8 mouse cellular contexts compared by ENCODE assay signal in the genomic region with DNA sequence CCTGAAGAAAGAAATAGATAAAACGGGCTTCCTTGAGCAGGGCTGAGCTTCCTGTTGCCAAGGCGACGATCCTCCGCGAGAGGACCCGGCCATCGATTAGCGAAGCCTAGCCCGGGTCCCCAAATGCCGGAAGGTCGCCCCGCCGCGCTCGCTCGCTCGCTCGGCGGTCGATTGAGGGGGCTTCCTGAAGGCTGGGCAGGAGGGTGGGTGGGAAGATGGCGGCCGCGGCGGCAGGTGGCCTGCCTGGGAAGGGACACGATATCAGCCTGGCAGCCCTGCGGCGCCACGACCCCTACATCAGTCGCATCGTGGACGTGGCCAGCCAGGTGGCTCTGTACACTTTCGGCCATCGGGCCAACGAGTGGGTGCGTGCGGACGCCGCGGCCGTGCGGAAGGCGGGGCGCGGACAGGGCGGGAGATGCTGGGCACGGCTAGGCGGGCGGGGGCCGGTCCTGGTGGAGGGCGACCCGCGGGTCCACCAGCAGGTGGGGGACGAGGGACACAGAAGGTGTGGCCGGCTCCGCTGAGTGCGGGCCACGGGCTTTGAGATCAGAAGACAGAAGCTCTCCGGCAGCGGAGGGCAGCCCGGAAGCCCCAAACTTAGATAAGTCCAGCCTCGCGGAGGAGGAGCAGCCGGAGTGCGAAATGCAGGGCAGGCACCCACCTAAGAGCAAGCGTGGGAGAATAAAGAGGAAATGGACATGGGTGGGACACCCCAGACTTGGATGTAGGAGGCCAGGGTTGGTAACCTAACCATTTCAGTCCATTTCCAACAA. TPM values are rescaled to one million over a fixed set of nuclear protein-coding genes. Genes with fewer than 3 reads are reported as not detected.
DNase-seq lines count a peak whose midpoint lies in the region; ATAC-seq and TF ChIP-seq lines count a peak whose summit lies in the region.

A gene (plus strand): TSS at position 176 of the 776 bp plus-strand sequence.

- H3K4me2 ChIP-seq in embryonic facial prominence, embryonic 15.5 days (replicated peaks) = peak within 1 kb of the TSS; percentile 61
- peak within 1 kb of the TSS; percentile 56 for H3K4me2 ChIP-seq in kidney, embryonic 14.5 days (replicated peaks; ENCODE audit: low read depth, low read length)
- H3K4me2 ChIP-seq in limb, embryonic 15.5 days = peak within 1 kb of the TSS; percentile 55

- H3K4me3 ChIP-seq in bone marrow, adult 2 months (replicated peaks; ENCODE audit: control insufficient read depth, low read depth, low read length) = peak within 1 kb of the TSS; percentile 96
- H3K4me3 ChIP-seq in embryonic facial prominence, embryonic 15.5 days (replicated peaks) = peak within 1 kb of the TSS; percentile 66
- peak within 1 kb of the TSS; percentile 91 for H3K4me3 ChIP-seq in kidney, embryonic 14.5 days (ENCODE audit: low read length)
- peak within 1 kb of the TSS; percentile 90 for H3K4me3 ChIP-seq in limb, embryonic 15.5 days

- DNase-seq in 416B (ENCODE audit: low read depth) = peak; percentile 91
- DNase-seq in heart, adult 9 months (ENCODE audit: low spot score in 2 of 2) = peak; percentile 86 to 88
- DNase-seq in monocyte, adult 2 months (ENCODE audit: low read depth in 1 of 2, low spot score in 2 of 2) = peak; percentile 42 to 63
- peak; percentile 86 for DNase-seq in spleen, postnatal 36 days (ENCODE audit: low spot score in 2 of 2)

- H3K9ac ChIP-seq in embryonic facial prominence, embryonic 15.5 days = peak within 1 kb of the TSS; percentile 74
- peak within 1 kb of the TSS; percentile 84 for H3K9ac ChIP-seq in kidney, embryonic 14.5 days (ENCODE audit: low read depth, low read length)
- H3K9ac ChIP-seq in limb, embryonic 15.5 days = peak within 1 kb of the TSS; percentile 61

- H3K27me3 ChIP-seq in embryonic facial prominence, embryonic 15.5 days = no peaks in the 10 kb centered on the region
- H3K27me3 ChIP-seq in kidney, embryonic 14.5 days (ENCODE audit: control insufficient read depth, insufficient read depth, low read length) = no peaks in the 10 kb centered on the region
- H3K27me3 ChIP-seq in limb, embryonic 15.5 days = no peaks in the 10 kb centered on the region

- peak; percentile 19; the same call in 1 of the 2 replicates for TF ChIP-seq CTCF in bone marrow, adult 2 months (IDR thresholded peaks at IDR 0.05; ENCODE audit: control insufficient read depth, insufficient read depth, low read length)

- no peaks in the 10 kb centered on the region for H3K9me3 ChIP-seq in embryonic facial prominence, embryonic 15.5 days (replicated peaks)
- H3K9me3 ChIP-seq in kidney, embryonic 14.5 days (ENCODE audit: control insufficient read depth, low read length) = no peaks in the 10 kb centered on the region
- no peaks in the 10 kb centered on the region for H3K9me3 ChIP-seq in limb, embryonic 15.5 days

- WGBS in bone marrow, adult 2 months = under 1% methylated on average over 65 of the region's 65 CpGs
- under 1% methylated on average over 65 of the region's 65 CpGs for WGBS in embryonic facial prominence, embryonic 15.5 days
- under 1% methylated on average over 60 of the region's 65 CpGs for WGBS in kidney, embryonic 14.5 days
- under 1% methylated on average over 65 of the region's 65 CpGs for WGBS in limb, embryonic 15.5 days

- TF ChIP-seq POLR2A in bone marrow, adult 2 months (IDR thresholded peaks at IDR 0.05; ENCODE audit: borderline replicate concordance, control insufficient read depth, low read depth, low read length) = peak; percentile 69; the same call in 1 of the 2 replicates

- peak; percentile 90 for ATAC-seq in embryonic facial prominence, embryonic 15.5 days (ENCODE audit: insufficient number of reproducible peaks, low FRiP score, low TSS enrichment, low read depth)
- ATAC-seq in kidney, embryonic 14.5 days (ENCODE audit: low FRiP score, low TSS enrichment) = peak; percentile 96
- ATAC-seq in limb, embryonic 15.5 days (ENCODE audit: insufficient number of reproducible peaks, low FRiP score, low TSS enrichment, low read depth) = peak; percentile 84

- no peaks in the 10 kb centered on the region for H3K36me3 ChIP-seq in embryonic facial prominence, embryonic 15.5 days
- no peaks in the 10 kb centered on the region for H3K36me3 ChIP-seq in kidney, embryonic 14.5 days (ENCODE audit: control insufficient read depth, insufficient read depth, low read length)
- H3K36me3 ChIP-seq in limb, embryonic 15.5 days = no peaks in the 10 kb centered on the region

- peak within 1 kb of the TSS; percentile 75 for H3K27ac ChIP-seq in bone marrow, adult 2 months (ENCODE audit: control insufficient read depth, insufficient read depth, low read depth, low read length, poor library complexity)
- peak within 1 kb of the TSS; percentile 76 for H3K27ac ChIP-seq in embryonic facial prominence, embryonic 15.5 days (replicated peaks)
- peak within 1 kb of the TSS; percentile 89 for H3K27ac ChIP-seq in kidney, embryonic 14.5 days (ENCODE audit: low read depth, low read length)
- peak within 1 kb of the TSS; percentile 84 for H3K27ac ChIP-seq in limb, embryonic 15.5 days

- no peaks in the 10 kb centered on the region for H3K4me1 ChIP-seq in bone marrow, adult 2 months (ENCODE audit: control insufficient read depth, insufficient read depth, low read length)
- 0 out of 2 replicates have a peak, but pooled peaks cover 7% of the 10 kb centered on the region for H3K4me1 ChIP-seq in embryonic facial prominence, embryonic 15.5 days
- H3K4me1 ChIP-seq in kidney, embryonic 14.5 days (ENCODE audit: control insufficient read depth, insufficient read depth, low read length) = no peaks in the 10 kb centered on the region
- H3K4me1 ChIP-seq in limb, embryonic 15.5 days = peaks cover 7% of the 10 kb centered on the region; the same call in 1 of the 2 replicates

RNA-seq across cellular contexts. Expression of the gene that starts here (rescaled TPM):
- polyA plus RNA-seq in bone marrow, adult 2 months (2011; ENCODE audit: insufficient read depth, insufficient read length, low replicate concordance, missing spikeins) = 2.9 and 4.3 TPM in 2 replicates
- polyA plus RNA-seq in embryonic facial prominence, embryonic 15.5 days (2015; fragmentation: Nextera tagmentation; extraction: Ambion mirVana) = 8.9 and 10.2 TPM in 2 replicates
- polyA plus RNA-seq in kidney, embryonic 14.5 days (2014; fragmentation: Nextera tagmentation; extraction: Ambion mirVana) = 9.3 and 9.4 TPM in 2 replicates
- 7.9 and 8.1 TPM in 2 replicates for polyA plus RNA-seq in limb, embryonic 15.5 days (2015; fragmentation: Nextera tagmentation; extraction: Ambion mirVana)

Comparison
In these comparisons a context has a peak if more than half of its experiments do, and no peak if none do; other contexts are left out.
1. Peak in every context shown above with its lines: DNase-seq, ATAC-seq, H3K4me3 ChIP-seq and H3K27ac ChIP-seq.